Mouse (Mus musculus): Measurements from ENCODE around the gene Col11a2.

- TF ChIP-seq EP300 (IDR thresholded peaks at IDR 0.05; ENCODE audit: insufficient read depth, low read depth, low read length) (no peak), CTCF (IDR thresholded peaks at IDR 0.05) (no peak), POLR2A (IDR thresholded peaks at IDR 0.05; ENCODE audit: insufficient read depth, low read depth, low read length) (no peak)
Measured at GRCm38 (mm10) chr17:34093199-34093874, 54.1 kb downstream of the Col11a2 start.
